Mouse (Mus musculus): ENCODE measurements around the gene Sox8. TPM values are rescaled to one million over a fixed set of nuclear protein-coding genes. Genes with fewer than 3 reads are reported as not detected.

Gene Sox8
- 5.2 and 7.9 TPM in 2 replicates for polyA plus RNA-seq (2015; fragmentation: Nextera tagmentation; extraction: Ambion mirVana)

GRCm38 (mm10) chr17:25570648-25571452, at the start of gene Sox8:
Sox8 (minus strand) TSS chr17:25570686.
- H3K27ac ChIP-seq: no peak within 1 kb of the TSS
- no peaks in the 10 kb centered on the region for H3K36me3 ChIP-seq
- under 1% methylated on average over 54 of the region's 61 CpGs for WGBS
- peak within 1 kb of the TSS; percentile 49 for H3K4me3 ChIP-seq (replicated peaks)
- peaks cover 64% of the 10 kb centered on the region for H3K27me3 ChIP-seq
- H3K4me2 ChIP-seq (replicated peaks): peak within 1 kb of the TSS; percentile 92
- no peaks in the 10 kb centered on the region for H3K9me3 ChIP-seq
- H3K9ac ChIP-seq (replicated peaks): peak within 1 kb of the TSS; percentile 69
- ATAC-seq: peak; percentile 61
- peaks cover 55% of the 10 kb centered on the region for H3K4me1 ChIP-seq (replicated peaks)

- peak; percentile 63 for ATAC-seq
- Histone ChIP-seq H3K4me3 (replicated peaks) (no peak overlapping the region), H3K9ac (replicated peaks) (peak overlapping the region; percentile 29; the same call in 1 of the 2 replicates), H3K4me1 (replicated peaks) (peaks cover 21% of the 10 kb centered on the region), H3K9me3 (no peaks in the 10 kb centered on the region), H3K27ac (peak overlapping the region; percentile 79), H3K4me2 (replicated peaks) (no peak overlapping the region), H3K36me3 (peaks cover 12% of the 10 kb centered on the region; the same call in 1 of the 2 replicates), H3K27me3 (no peaks in the 10 kb centered on the region)
- WGBS: 59% methylated on average over 16 of the region's 16 CpGs
Observed at GRCm38 (mm10) chr17:25618508-25619056, 48.1 kb upstream of the Sox8 start.

GRCm38 (mm10) chr17:25614723-25615510, 44.4 kb upstream of the Sox8 start:
- H3K36me3 ChIP-seq: peaks cover 20% of the 10 kb centered on the region
- ATAC-seq: no peak
- 94% methylated on average over 10 of the region's 10 CpGs for WGBS
- H3K9ac ChIP-seq (replicated peaks): no peak overlapping the region
- no peak overlapping the region for H3K4me3 ChIP-seq (replicated peaks)
- no peak overlapping the region for H3K27ac ChIP-seq
- H3K4me1 ChIP-seq (replicated peaks): peaks cover 34% of the 10 kb centered on the region
- no peak overlapping the region for H3K4me2 ChIP-seq (replicated peaks)
- H3K9me3 ChIP-seq: no peaks in the 10 kb centered on the region
- no peaks in the 10 kb centered on the region for H3K27me3 ChIP-seq

GRCm38 (mm10) chr17:25613323-25613722, 42.8 kb upstream of the Sox8 start:
- 92% methylated on average over 6 of the region's 6 CpGs for WGBS
- Histone ChIP-seq H3K4me1 (replicated peaks) (peaks cover 38% of the 10 kb centered on the region), H3K9me3 (no peaks in the 10 kb centered on the region), H3K27ac (no peak overlapping the region), H3K36me3 (peaks cover 20% of the 10 kb centered on the region), H3K27me3 (no peaks in the 10 kb centered on the region), H3K4me3 (replicated peaks) (no peak overlapping the region), H3K4me2 (replicated peaks) (no peak overlapping the region), H3K9ac (replicated peaks) (no peak overlapping the region)
- ATAC-seq: no peak

GRCm38 (mm10) chr17:25612537-25612936, 42.1 kb upstream of the Sox8 start:
- no peak for ATAC-seq
- Histone ChIP-seq H3K9ac (replicated peaks) (no peak overlapping the region), H3K36me3 (peaks cover 20% of the 10 kb centered on the region), H3K4me2 (replicated peaks) (no peak overlapping the region), H3K27me3 (no peaks in the 10 kb centered on the region), H3K9me3 (no peaks in the 10 kb centered on the region), H3K27ac (no peak overlapping the region), H3K4me3 (replicated peaks) (no peak overlapping the region), H3K4me1 (replicated peaks) (peaks cover 34% of the 10 kb centered on the region)
- 84% methylated on average over 9 of the region's 9 CpGs for WGBS

- H3K4me3 ChIP-seq (replicated peaks): no peak overlapping the region
- no peak overlapping the region for H3K9ac ChIP-seq (replicated peaks)
- H3K36me3 ChIP-seq: peaks cover 12% of the 10 kb centered on the region
- no peaks in the 10 kb centered on the region for H3K27me3 ChIP-seq
- H3K4me1 ChIP-seq (replicated peaks): peaks cover 30% of the 10 kb centered on the region
- WGBS: 64% methylated on average over 9 of the region's 9 CpGs
- ATAC-seq: peak; percentile 62; the same call in 1 of the 2 replicates
- H3K27ac ChIP-seq: peak overlapping the region; percentile 70
- no peak overlapping the region for H3K4me2 ChIP-seq (replicated peaks)
- H3K9me3 ChIP-seq: no peaks in the 10 kb centered on the region
Observed at GRCm38 (mm10) chr17:25610151-25610550, 39.7 kb upstream of the Sox8 start.

- Histone ChIP-seq H3K4me2 (replicated peaks) (no peak overlapping the region), H3K27ac (peak overlapping the region; percentile 70), H3K4me3 (replicated peaks) (no peak overlapping the region), H3K4me1 (replicated peaks) (peaks cover 30% of the 10 kb centered on the region), H3K27me3 (no peaks in the 10 kb centered on the region), H3K36me3 (peaks cover 12% of the 10 kb centered on the region), H3K9me3 (no peaks in the 10 kb centered on the region), H3K9ac (replicated peaks) (no peak overlapping the region)
- WGBS: 50% methylated on average over 3 of the region's 3 CpGs
- ATAC-seq: peak; percentile 54
Observed at GRCm38 (mm10) chr17:25609506-25609828, 39.0 kb upstream of the Sox8 start.

GRCm38 (mm10) chr17:25608821-25609505, 38.5 kb upstream of the Sox8 start:
- WGBS: 65% methylated on average over 10 of the region's 10 CpGs
- 0 out of 2 replicates have a peak overlapping the region, but pooled peaks have one; percentile 14 for H3K9ac ChIP-seq (replicated peaks)

GRCm38 (mm10) chr17:25608137-25608785, 37.8 kb upstream of the Sox8 start:
- 89% methylated on average over 11 of the region's 11 CpGs for WGBS
- Histone ChIP-seq H3K9me3 (no peaks in the 10 kb centered on the region), H3K4me3 (replicated peaks) (no peak overlapping the region), H3K4me1 (replicated peaks) (peaks cover 30% of the 10 kb centered on the region), H3K4me2 (replicated peaks) (no peak overlapping the region), H3K9ac (replicated peaks) (no peak overlapping the region), H3K27me3 (no peaks in the 10 kb centered on the region), H3K36me3 (peaks cover 8% of the 10 kb centered on the region), H3K27ac (peak overlapping the region; percentile 70)
- ATAC-seq: no peak

More at GRCm38 (mm10) chr17:25608821-25609505, 38.5 kb upstream of the Sox8 start:
- Histone ChIP-seq H3K4me3 (replicated peaks) (no peak overlapping the region), H3K4me1 (replicated peaks) (peaks cover 30% of the 10 kb centered on the region), H3K27me3 (no peaks in the 10 kb centered on the region), H3K4me2 (replicated peaks) (no peak overlapping the region), H3K36me3 (peaks cover 12% of the 10 kb centered on the region), H3K9me3 (no peaks in the 10 kb centered on the region), H3K27ac (peak overlapping the region; percentile 70)
- ATAC-seq: peak; percentile 60

GRCm38 (mm10) chr17:25604234-25604633, 33.7 kb upstream of the Sox8 start:
- no peak for ATAC-seq
- H3K27ac ChIP-seq: no peak overlapping the region
- H3K36me3 ChIP-seq: no peaks in the 10 kb centered on the region
- H3K9me3 ChIP-seq: no peaks in the 10 kb centered on the region
- H3K4me2 ChIP-seq (replicated peaks): no peak overlapping the region
- H3K27me3 ChIP-seq: no peaks in the 10 kb centered on the region
- H3K4me1 ChIP-seq (replicated peaks): peaks cover 11% of the 10 kb centered on the region
- no peak overlapping the region for H3K4me3 ChIP-seq (replicated peaks)
- WGBS: 68% methylated on average over 5 of the region's 5 CpGs
- no peak overlapping the region for H3K9ac ChIP-seq (replicated peaks)

GRCm38 (mm10) chr17:25602366-25602765, 31.9 kb upstream of the Sox8 start:
- Histone ChIP-seq H3K4me1 (replicated peaks) (no peaks in the 10 kb centered on the region; the same call in 1 of the 2 replicates), H3K27me3 (no peaks in the 10 kb centered on the region), H3K27ac (no peak overlapping the region), H3K4me2 (replicated peaks) (no peak overlapping the region), H3K9me3 (no peaks in the 10 kb centered on the region), H3K36me3 (peaks cover 4% of the 10 kb centered on the region; the same call in 1 of the 2 replicates), H3K9ac (replicated peaks) (no peak overlapping the region), H3K4me3 (replicated peaks) (no peak overlapping the region)
- ATAC-seq: no peak
- 76% methylated on average over 8 of the region's 8 CpGs for WGBS
